9 mouse cellular contexts compared by ENCODE assay signal in genomic region chr19:43546337-43547117, GRCm38 (mm10). TPM values are rescaled to one million over a fixed set of nuclear protein-coding genes. Genes with fewer than 3 reads are reported as not detected.
DNase-seq lines count a peak whose midpoint lies in the region; ATAC-seq and TF ChIP-seq lines count a peak whose summit lies in the region.
"Had no signal": no experiment of that assay in that cellular context is flagged by ENCODE, and none has a peak within 500 bp of the region (broad histone marks: within the 10 kb centered on the region; RNA-seq: fewer than 3 reads in every experiment).

No protein-coding gene starts in this region.

- no peak for TF ChIP-seq POLR2A in brain, embryonic 14.5 days (IDR thresholded peaks at IDR 0.05; ENCODE audit: borderline replicate concordance, extremely low read depth, insufficient read depth, insufficient read length, poor library complexity, severe bottlenecking)

- peaks cover 8% of the 10 kb centered on the region for H3K4me1 ChIP-seq in hindbrain, embryonic 16.5 days (ENCODE audit: control insufficient read depth, insufficient read depth, low read depth, low read length)

- no peaks in the 10 kb centered on the region for H3K27me3 ChIP-seq in hindbrain, embryonic 16.5 days (replicated peaks; ENCODE audit: control insufficient read depth, insufficient read depth, low read length)

- no peaks in the 10 kb centered on the region for H3K36me3 ChIP-seq in hindbrain, embryonic 16.5 days (ENCODE audit: control insufficient read depth, insufficient read depth, low read length)

- no peak overlapping the region for H3K4me3 ChIP-seq in hindbrain, embryonic 16.5 days (ENCODE audit: low read length)

- H3K27ac ChIP-seq in hindbrain, embryonic 16.5 days (ENCODE audit: low read depth, low read length) = no peak overlapping the region

- 9% methylated on average over 19 of the region's 19 CpGs for WGBS in hindbrain, embryonic 16.5 days

- no peak for TF ChIP-seq CTCF in brain, embryonic 14.5 days (IDR thresholded peaks at IDR 0.05; ENCODE audit: borderline replicate concordance, extremely low read depth, insufficient read depth, insufficient read length)

- peak overlapping the region; percentile 11 for H3K4me2 ChIP-seq in hindbrain, embryonic 16.5 days (ENCODE audit: low read length)

- H3K9ac ChIP-seq in hindbrain, embryonic 16.5 days (ENCODE audit: low read depth, low read length) = no peak overlapping the region

- peak; percentile 19 for DNase-seq in brain, embryonic 14.5 days (ENCODE audit: low read depth)
- peak; percentile 78 for DNase-seq in embryo, embryonic 9.5 days (ENCODE audit: extremely low spot score)
- DNase-seq in neural tube, embryonic 10.5 days (ENCODE audit: extremely low spot score, low spot score) = peak; percentile 53
- DNase-seq in urinary bladder, adult 2 months (ENCODE audit: low spot score) = no peak
- no peak for DNase-seq in cerebellum, postnatal 4 days (ENCODE audit: low spot score in 2 of 2)
- no peak for DNase-seq in left cerebral cortex, adult 11 months (ENCODE audit: low spot score)
- DNase-seq: cerebellum, adult 11-12 months; gastrocnemius, postnatal 36 days had no signal

- no peaks in the 10 kb centered on the region for H3K9me3 ChIP-seq in hindbrain, embryonic 16.5 days (ENCODE audit: control insufficient read depth, low read length)

- ATAC-seq in hindbrain, embryonic 16.5 days = no peak

RNA-seq across cellular contexts. Expression of gene Got1, which starts 22.1 kb away (rescaled TPM):
- 63.1 and 66.7 TPM in 2 replicates for polyA plus RNA-seq in brain, embryonic 14.5 days (2012; rRNA removed)
- 124 and 140 TPM in 2 replicates for polyA plus RNA-seq in hindbrain, embryonic 16.5 days (2015; fragmentation: Nextera tagmentation; extraction: Ambion mirVana)
- polyA plus RNA-seq in urinary bladder, adult 2 months (2012; rRNA removed) = 50.6 and 52.3 TPM in 2 replicates

Comparison
In these comparisons a context has a peak if more than half of its experiments do, and no peak if none do; other contexts are left out.
1. DNase-seq: peak in brain, embryonic 14.5 days (single experiment), embryo, embryonic 9.5 days (single experiment) and neural tube, embryonic 10.5 days (single experiment); none in urinary bladder, adult 2 months (single experiment), cerebellum, postnatal 4 days (0 of 2) and left cerebral cortex, adult 11 months (single experiment).